Mouse (Mus musculus): ENCODE measurements at regions not wholly inside any gene's neighbourhood (a gene's known extent, or its start where the extent isn't known, plus 50 kb on each side); places are given as distances from the start of the nearest gene placed in this dataset.

DNA sequence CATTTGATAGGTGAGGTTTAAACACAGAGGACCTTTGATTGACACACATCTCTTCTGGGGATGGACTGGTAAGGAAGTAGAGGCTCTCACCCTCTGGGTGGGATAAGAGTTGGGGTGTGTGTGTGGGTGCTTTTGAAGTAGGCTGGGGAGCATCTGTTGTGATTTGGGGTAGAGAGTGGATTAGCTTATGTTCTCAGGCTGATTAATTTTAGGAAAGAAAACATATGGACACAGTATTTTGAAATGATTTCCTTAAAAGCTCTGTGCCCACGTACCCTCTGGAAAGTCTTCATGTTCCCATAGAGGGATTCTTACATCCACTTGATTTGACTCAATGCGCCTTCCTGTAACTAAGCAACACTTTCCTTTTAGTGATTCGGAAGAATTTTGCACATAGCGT lies 89.4 kb downstream of the Zfp281 start:
- no peak overlapping the region for H3K4me3 ChIP-seq (ENCODE audit: insufficient read depth, low read length)
- H3K27ac ChIP-seq (ENCODE audit: insufficient read depth, low read length) = no peak overlapping the region
- H3K4me1 ChIP-seq (ENCODE audit: control insufficient read depth, insufficient read depth, low read length) = 0 out of 2 replicates have a peak, but pooled peaks cover 4% of the 10 kb centered on the region
- TF ChIP-seq CTCF (IDR thresholded peaks at IDR 0.05; ENCODE audit: borderline replicate concordance, insufficient read depth, low read length) = no peak
- TF ChIP-seq POLR2A (IDR thresholded peaks at IDR 0.05; ENCODE audit: low read depth, low read length) = no peak

DNA sequence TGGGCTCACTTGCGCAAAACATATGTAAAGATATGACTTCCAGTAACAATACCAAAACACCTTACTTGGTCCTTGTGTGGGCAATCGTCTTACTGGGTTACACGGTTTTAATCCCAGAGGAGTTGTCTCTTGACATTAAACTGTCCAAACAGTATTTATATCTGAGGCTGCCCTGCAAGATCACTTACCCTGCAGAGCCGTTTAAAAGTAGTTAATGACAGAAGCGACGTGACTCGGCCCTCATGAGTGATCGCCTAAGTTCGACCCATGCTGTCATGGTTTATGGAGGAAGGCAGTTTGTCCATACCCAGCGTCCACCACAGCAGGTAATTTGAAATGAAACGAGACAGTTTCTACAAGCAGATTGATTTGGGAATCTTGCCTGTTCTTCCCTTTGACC lies 90.3 kb downstream of the Zfp281 start:
- Histone ChIP-seq H3K27ac (ENCODE audit: insufficient read depth, low read length) (no peak overlapping the region), H3K4me1 (ENCODE audit: control insufficient read depth, insufficient read depth, low read length) (0 out of 2 replicates have a peak, but pooled peaks cover 4% of the 10 kb centered on the region), H3K4me3 (ENCODE audit: insufficient read depth, low read length) (no peak overlapping the region)
- TF ChIP-seq POLR2A (IDR thresholded peaks at IDR 0.05; ENCODE audit: low read depth, low read length) = no peak
- TF ChIP-seq CTCF (IDR thresholded peaks at IDR 0.05; ENCODE audit: borderline replicate concordance, insufficient read depth, low read length) = no peak

DNA sequence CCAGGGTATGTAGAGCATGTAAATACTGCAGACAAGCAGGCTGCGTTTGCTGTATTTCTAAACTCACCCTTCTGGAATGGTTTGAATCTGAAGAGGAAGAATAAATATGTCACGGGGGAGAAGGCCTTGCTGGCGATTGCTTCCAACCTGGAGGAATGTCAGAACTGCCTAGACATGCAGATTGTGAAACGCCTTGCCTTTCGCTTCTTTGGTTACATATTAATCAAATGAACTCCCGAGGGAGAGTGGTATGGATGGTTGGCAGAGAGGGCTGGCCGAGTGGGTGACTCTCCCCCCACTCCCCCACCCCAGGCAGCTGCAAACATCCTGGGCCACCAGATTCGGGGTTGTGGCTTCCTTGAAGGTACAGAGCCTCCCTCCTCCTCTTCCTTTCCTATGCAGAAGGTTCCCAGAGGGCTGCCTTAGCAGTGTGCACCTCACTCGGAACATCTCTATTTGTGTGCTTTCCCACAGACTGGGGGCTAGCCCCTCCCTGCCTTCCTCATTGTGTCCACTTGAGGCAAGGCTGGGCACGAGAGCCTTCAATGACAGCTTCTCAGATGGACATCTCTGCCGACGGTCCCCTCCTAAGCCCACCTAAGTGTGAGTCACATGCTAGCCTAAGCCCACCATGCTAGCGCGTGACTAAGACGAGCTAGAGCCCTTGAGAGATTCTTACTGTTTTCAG lies 93.3 kb downstream of the Zfp281 start:
- Histone ChIP-seq H3K4me1 (ENCODE audit: control insufficient read depth, insufficient read depth, low read length) (0 out of 2 replicates have a peak, but pooled peaks cover 4% of the 10 kb centered on the region), H3K27ac (ENCODE audit: insufficient read depth, low read length) (peak overlapping the region; percentile 63), H3K4me3 (ENCODE audit: insufficient read depth, low read length) (no peak overlapping the region)
- TF ChIP-seq CTCF (IDR thresholded peaks at IDR 0.05; ENCODE audit: borderline replicate concordance, insufficient read depth, low read length) = no peak
- TF ChIP-seq POLR2A (IDR thresholded peaks at IDR 0.05; ENCODE audit: low read depth, low read length) = no peak

DNA sequence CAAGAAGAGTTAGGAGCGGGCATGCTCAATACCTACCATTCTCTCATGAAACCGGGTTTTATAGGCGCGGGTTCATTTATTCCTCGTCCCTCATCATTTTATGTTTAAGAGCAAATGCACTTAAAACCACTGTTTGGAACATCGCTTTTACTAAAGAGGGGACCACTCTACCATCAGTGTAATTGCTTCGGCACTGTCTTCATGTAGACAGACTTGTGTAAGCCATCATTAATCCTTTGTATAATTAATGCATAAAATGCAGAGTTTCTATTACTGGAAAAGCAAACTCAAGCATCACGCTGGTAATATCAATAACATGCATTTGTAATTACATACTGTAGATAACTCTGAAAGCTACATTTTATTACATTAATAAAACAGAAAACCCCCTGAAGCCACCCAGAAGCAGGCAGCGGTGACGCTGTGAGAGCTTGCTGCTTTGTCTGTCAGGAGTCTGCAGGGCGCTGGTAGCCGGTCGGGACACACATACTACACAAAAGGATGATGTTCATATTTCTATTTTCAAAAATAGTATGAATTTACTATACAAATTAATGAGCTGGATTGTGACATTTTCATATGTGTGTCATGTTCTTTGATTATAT lies 99.2 kb downstream of the Zfp281 start:
- Histone ChIP-seq H3K4me1 (ENCODE audit: control insufficient read depth, insufficient read depth, low read length) (no peaks in the 10 kb centered on the region), H3K27ac (ENCODE audit: insufficient read depth, low read length) (no peak overlapping the region), H3K4me3 (ENCODE audit: insufficient read depth, low read length) (no peak overlapping the region)
- TF ChIP-seq CTCF (IDR thresholded peaks at IDR 0.05; ENCODE audit: borderline replicate concordance, insufficient read depth, low read length) = no peak
- no peak for TF ChIP-seq POLR2A (IDR thresholded peaks at IDR 0.05; ENCODE audit: low read depth, low read length)

DNA sequence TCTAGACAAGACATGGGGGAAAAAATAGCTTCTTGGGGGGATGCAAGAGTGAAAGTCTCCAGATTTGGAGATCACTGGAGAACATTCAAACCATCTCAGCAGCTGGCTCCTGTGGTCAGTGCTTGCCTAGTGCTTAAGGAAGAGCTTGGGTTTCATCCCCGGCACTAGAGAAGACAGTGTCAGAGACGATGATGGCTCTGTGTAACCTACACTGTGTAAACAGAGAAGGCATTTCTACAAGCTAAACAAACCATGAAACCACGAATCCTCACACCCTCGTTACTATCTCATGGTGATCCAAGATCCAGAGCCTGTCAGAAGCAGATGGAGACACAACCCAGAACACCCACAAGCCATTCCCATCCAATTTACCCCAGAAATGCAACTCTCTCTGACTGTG lies 100.5 kb downstream of the Zfp281 start:
- no peak for TF ChIP-seq CTCF (IDR thresholded peaks at IDR 0.05; ENCODE audit: borderline replicate concordance, insufficient read depth, low read length)
- no peak for TF ChIP-seq POLR2A (IDR thresholded peaks at IDR 0.05; ENCODE audit: low read depth, low read length)
- no peaks in the 10 kb centered on the region for H3K4me1 ChIP-seq (ENCODE audit: control insufficient read depth, insufficient read depth, low read length)
- H3K4me3 ChIP-seq (ENCODE audit: insufficient read depth, low read length) = no peak overlapping the region
- H3K27ac ChIP-seq (ENCODE audit: insufficient read depth, low read length) = no peak overlapping the region

DNA sequence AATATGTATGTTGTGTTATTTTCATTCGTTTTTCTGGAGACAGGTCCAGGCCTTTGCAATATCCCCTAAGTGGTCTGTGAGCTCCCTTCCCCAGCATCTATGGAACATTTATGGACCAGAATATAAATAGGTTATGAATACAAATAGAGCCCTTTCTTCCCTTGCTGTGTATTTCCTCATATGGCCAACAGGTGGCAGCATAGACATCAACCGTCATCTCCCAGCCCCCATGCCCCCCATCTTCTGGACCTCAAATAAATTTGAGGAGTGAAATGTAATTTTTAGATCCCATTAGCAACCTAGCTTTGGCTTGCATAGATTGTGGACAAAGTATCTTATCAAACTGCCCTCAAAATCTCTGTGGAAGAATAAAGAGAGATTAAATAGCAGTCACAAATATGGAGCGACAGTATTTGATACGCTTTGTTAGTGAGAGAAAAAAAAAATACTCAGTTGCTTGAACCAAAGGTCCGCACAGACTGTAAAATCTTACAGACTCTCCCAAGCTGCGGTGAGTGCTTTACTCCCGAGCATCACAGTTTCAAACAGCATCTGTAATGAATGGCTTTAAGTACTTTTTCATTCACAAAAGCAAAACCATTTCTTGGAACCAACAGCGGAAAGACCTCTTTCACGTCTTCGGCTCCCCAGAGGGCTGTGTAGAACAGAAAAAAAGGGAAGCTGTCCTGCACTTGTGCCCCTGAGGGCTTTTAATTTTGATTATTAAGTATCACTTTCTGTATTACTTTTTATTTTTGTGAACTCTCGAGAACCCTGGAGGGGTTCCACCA lies 101.6 kb downstream of the Zfp281 start:
- no peak for TF ChIP-seq POLR2A (IDR thresholded peaks at IDR 0.05; ENCODE audit: low read depth, low read length)
- no peak for TF ChIP-seq CTCF (IDR thresholded peaks at IDR 0.05; ENCODE audit: borderline replicate concordance, insufficient read depth, low read length)
- no peaks in the 10 kb centered on the region for H3K4me1 ChIP-seq (ENCODE audit: control insufficient read depth, insufficient read depth, low read length)
- H3K4me3 ChIP-seq (ENCODE audit: insufficient read depth, low read length) = no peak overlapping the region
- H3K27ac ChIP-seq (ENCODE audit: insufficient read depth, low read length) = no peak overlapping the region

DNA sequence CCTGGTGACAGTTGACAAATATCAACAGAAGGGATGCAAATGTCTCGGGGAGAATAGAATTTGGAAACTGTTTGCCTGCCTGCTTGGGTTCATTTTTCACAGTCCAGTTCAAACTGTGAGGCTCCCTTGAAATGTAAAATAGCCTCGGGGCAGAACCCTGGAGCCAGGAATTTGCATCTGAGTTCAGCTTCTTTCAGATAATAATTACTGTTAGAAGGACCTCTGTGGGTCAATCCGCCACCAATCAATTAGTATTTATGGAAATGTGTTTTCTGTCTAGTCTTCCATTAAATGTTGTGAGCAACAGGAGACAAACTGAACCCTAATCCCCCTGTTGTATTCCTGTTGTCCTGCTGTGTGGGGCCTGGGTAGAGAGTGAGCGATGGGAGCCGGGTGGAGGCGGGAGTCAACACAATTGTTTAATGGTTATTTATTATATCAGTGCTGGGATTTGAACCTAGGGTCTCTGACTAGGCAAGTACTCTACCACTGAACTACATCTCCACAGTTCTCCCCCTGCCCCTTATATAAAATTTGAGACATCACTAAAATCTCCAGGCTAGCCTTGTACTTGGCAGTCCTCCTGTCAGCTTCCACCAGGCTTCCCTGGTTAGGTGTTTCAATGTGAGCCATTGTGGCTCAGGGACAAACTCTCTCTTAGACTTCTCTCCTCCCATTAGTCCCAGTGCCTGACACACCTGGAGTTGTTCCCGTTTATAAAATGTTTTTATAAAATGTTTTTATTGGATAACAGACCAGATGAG lies 103.3 kb downstream of the Zfp281 start:
- no peak for TF ChIP-seq POLR2A (IDR thresholded peaks at IDR 0.05; ENCODE audit: low read depth, low read length)
- TF ChIP-seq CTCF (IDR thresholded peaks at IDR 0.05; ENCODE audit: borderline replicate concordance, insufficient read depth, low read length) = no peak
- no peaks in the 10 kb centered on the region for H3K4me1 ChIP-seq (ENCODE audit: control insufficient read depth, insufficient read depth, low read length)
- H3K4me3 ChIP-seq (ENCODE audit: insufficient read depth, low read length) = no peak overlapping the region
- H3K27ac ChIP-seq (ENCODE audit: insufficient read depth, low read length) = no peak overlapping the region

DNA sequence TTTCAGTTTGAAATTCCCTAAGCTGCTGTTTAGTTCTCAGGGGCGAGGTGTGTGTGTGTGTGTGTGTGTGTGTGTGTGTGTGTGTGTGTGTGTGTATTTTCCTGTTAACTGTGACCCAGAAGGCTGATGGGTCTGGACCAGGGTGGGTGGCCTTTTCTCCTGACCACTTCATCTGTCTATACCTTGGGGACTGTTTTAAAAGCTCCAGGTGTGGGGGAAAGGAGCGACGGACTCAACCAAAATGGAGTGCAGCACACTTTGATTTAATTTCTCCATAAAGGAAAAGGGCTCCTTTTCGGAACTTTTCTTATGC lies 103.9 kb downstream of the Zfp281 start:
- H3K4me3 ChIP-seq (ENCODE audit: insufficient read depth, low read length) = no peak overlapping the region
- no peaks in the 10 kb centered on the region for H3K4me1 ChIP-seq (ENCODE audit: control insufficient read depth, insufficient read depth, low read length)
- TF ChIP-seq CTCF (IDR thresholded peaks at IDR 0.05; ENCODE audit: borderline replicate concordance, insufficient read depth, low read length) (no peak), POLR2A (IDR thresholded peaks at IDR 0.05; ENCODE audit: low read depth, low read length) (no peak)
- no peak overlapping the region for H3K27ac ChIP-seq (ENCODE audit: insufficient read depth, low read length)

DNA sequence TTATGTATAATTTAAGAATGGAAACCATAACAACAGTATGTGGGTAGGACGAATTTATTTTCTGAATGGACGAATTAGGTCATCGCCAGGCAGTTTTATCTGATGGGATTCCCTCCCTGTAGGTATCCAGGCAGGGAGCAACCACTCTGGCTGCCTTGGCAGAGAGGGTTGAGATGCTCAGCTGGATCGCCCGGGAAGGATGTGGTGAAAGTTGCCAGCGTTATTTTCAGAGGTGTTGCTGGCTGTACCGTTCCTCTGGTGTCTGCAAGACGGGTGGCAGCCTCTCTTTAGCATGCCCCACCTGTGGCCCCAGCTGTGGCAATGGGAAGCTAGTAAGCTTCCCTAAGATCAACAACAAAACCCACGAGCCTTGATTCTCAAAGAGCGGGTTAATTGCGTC lies 105.9 kb downstream of the Zfp281 start:
- TF ChIP-seq CTCF (IDR thresholded peaks at IDR 0.05; ENCODE audit: borderline replicate concordance, insufficient read depth, low read length) = no peak
- TF ChIP-seq POLR2A (IDR thresholded peaks at IDR 0.05; ENCODE audit: low read depth, low read length) = no peak
- Histone ChIP-seq H3K4me3 (ENCODE audit: insufficient read depth, low read length) (no peak overlapping the region), H3K4me1 (ENCODE audit: control insufficient read depth, insufficient read depth, low read length) (no peaks in the 10 kb centered on the region), H3K27ac (ENCODE audit: insufficient read depth, low read length) (no peak overlapping the region)
